Mouse (Mus musculus) heart, postnatal 0 days (tissue): ENCODE measurements around the gene Chd2.

Experiments
- CTCF ChIP-seq: IDR thresholded peaks from 2 replicates; pipeline ENCODE4 v1.5.1; 2016; ENCODE audit warnings: antibody characterized with exemption, control low read depth, low read depth
- EP300 ChIP-seq: IDR thresholded peaks from 2 replicates; pipeline ENCODE4 v1.6.1; 2016; ENCODE audit warnings: antibody characterized with exemption, low read depth

GRCm38 (mm10) chr7:73391002-73391517, 150.6 kb downstream of the Chd2 start:
- no peak for TF ChIP-seq CTCF
- no peak for TF ChIP-seq EP300
